25 mouse cellular contexts compared by ENCODE assay signal in genomic region chr16:14328156-14328555, GRCm38 (mm10). TPM values are rescaled to one million over a fixed set of nuclear protein-coding genes. Genes with fewer than 3 reads are reported as not detected.
"Had no signal": no experiment of that assay in that cellular context is flagged by ENCODE, and none has a peak within 500 bp of the region (broad histone marks: within the 10 kb centered on the region; RNA-seq: fewer than 3 reads in every experiment).

No protein-coding gene starts in this region.

- H3K4me2 ChIP-seq: limb, embryonic 12.5 days; limb, embryonic 15.5 days; liver, embryonic 13.5 days; lung, embryonic 14.5 days; midbrain, embryonic 13.5 days; neural tube, embryonic 13.5 days had no signal

- H3K27me3 ChIP-seq: limb, embryonic 15.5 days; liver, embryonic 13.5 days; midbrain, embryonic 13.5 days had no signal

- ATAC-seq: lung, postnatal 0 days; midbrain, embryonic 13.5 days; midbrain, embryonic 16.5 days had no signal

- H3K9ac ChIP-seq: limb, embryonic 12.5 days; limb, embryonic 15.5 days; liver, embryonic 13.5 days; lung, embryonic 14.5 days; midbrain, embryonic 13.5 days; neural tube, embryonic 13.5 days had no signal

- DNase-seq: kidney, adult 18-20 months; kidney, adult 9 months; kidney, postnatal 14 days; kidney, postnatal 4 days; left cerebral cortex, postnatal 4 days; liver, embryonic 13.5 days; lung, embryonic 14.5 days; right cerebral cortex, adult 18-20 months; right cerebral cortex, postnatal 14 days; right cerebral cortex, postnatal 4 days; thymus, adult 2 months; thymus, postnatal 14 days; thymus, postnatal 4 days had no signal

- H3K4me3 ChIP-seq: limb, embryonic 12.5 days; limb, embryonic 15.5 days; liver, embryonic 13.5 days; midbrain, embryonic 13.5 days; myocyte; neural tube, embryonic 13.5 days had no signal

- H3K36me3 ChIP-seq: limb, embryonic 12.5 days; limb, embryonic 15.5 days; liver, embryonic 13.5 days; midbrain, embryonic 13.5 days; neural tube, embryonic 13.5 days had no signal

- H3K9me3 ChIP-seq: limb, embryonic 12.5 days; limb, embryonic 15.5 days; liver, embryonic 13.5 days; midbrain, embryonic 13.5 days; neural tube, embryonic 13.5 days had no signal

- H3K4me1 ChIP-seq: limb, embryonic 12.5 days; limb, embryonic 15.5 days; liver, embryonic 13.5 days; midbrain, embryonic 13.5 days; neural tube, embryonic 13.5 days had no signal

- H3K27ac ChIP-seq: limb, embryonic 12.5 days; limb, embryonic 15.5 days; liver, embryonic 13.5 days; macrophage; midbrain, embryonic 13.5 days; neural tube, embryonic 13.5 days; stomach, postnatal 0 days had no signal

RNA-seq across cellular contexts. Expression of gene Myh11, which starts 37.0 kb away (rescaled TPM):
- total RNA-seq: megakaryocyte, adult 5-6 weeks; monocyte, adult 5-6 weeks; neutrophil, adult 5-6 weeks had no signal
- polyA plus RNA-seq: macrophage had no signal
